Mouse (Mus musculus) heart, embryonic 12.5 days (tissue): ENCODE measurements at regions not wholly inside any gene's neighbourhood (a gene's known extent, or its start where the extent isn't known, plus 50 kb on each side); places are given as distances from the start of the nearest gene placed in this dataset.

Source experiments
- ATAC-seq: fragments of 200-750 bp; cut with Nextera tagmentation; 2 replicates; pipeline ENCODE4 v1.8.0; 2017; ENCODE audit warnings: moderate TSS enrichment, moderate library complexity; ENCODE audit not compliant: insufficient number of reproducible peaks, low FRiP score
- H3K27ac ChIP-seq: fragments of 300-500 bp; sonication (generic); 2 replicates; pipeline ENCODE4 v1.5.1; 2016; ENCODE audit warnings: mild to moderate bottlenecking, moderate library complexity; ENCODE audit not compliant: poor library complexity, severe bottlenecking
- H3K27me3 ChIP-seq: fragments of 300-500 bp; sonication (generic); replicated peaks from 2 replicates; pipeline ENCODE4 v1.6.1; 2016; ENCODE audit warnings: mild to moderate bottlenecking, moderate library complexity
- H3K36me3 ChIP-seq: fragments of 300-500 bp; sonication (generic); 2 replicates; pipeline ENCODE4 v1.6.1; 2016; ENCODE audit warnings: mild to moderate bottlenecking, moderate library complexity
- H3K4me1 ChIP-seq: fragments of 300-500 bp; sonication (generic); replicated peaks from 2 replicates; pipeline ENCODE4 v1.6.1; 2016; ENCODE audit warnings: mild to moderate bottlenecking
- H3K4me2 ChIP-seq: fragments of 300-500 bp; sonication (generic); 2 replicates; pipeline ENCODE4 v1.6.1; 2016; ENCODE audit warnings: mild to moderate bottlenecking, moderate library complexity
- H3K4me3 ChIP-seq: fragments of 300-500 bp; sonication (generic); 2 replicates; pipeline ENCODE4 v1.5.1; 2016; ENCODE audit warnings: mild to moderate bottlenecking
- H3K9ac ChIP-seq: fragments of 300-500 bp; sonication (generic); 2 replicates; pipeline ENCODE4 v1.6.1; 2016; ENCODE audit warnings: mild to moderate bottlenecking, moderate library complexity
- H3K9me3 ChIP-seq: fragments of 300-500 bp; sonication (generic); replicated peaks from 2 replicates; pipeline ENCODE4 v1.6.1; 2016; ENCODE audit warnings: mild to moderate bottlenecking, moderate library complexity
- WGBS: fragments of 180-500 bp; shearing (Covaris S2); methylation state at CpG from one replicate; pipeline ENCODE4 v1.1.7; 2016; 5-methylcytosine and 5-hydroxymethylcytosine counted together

DNA sequence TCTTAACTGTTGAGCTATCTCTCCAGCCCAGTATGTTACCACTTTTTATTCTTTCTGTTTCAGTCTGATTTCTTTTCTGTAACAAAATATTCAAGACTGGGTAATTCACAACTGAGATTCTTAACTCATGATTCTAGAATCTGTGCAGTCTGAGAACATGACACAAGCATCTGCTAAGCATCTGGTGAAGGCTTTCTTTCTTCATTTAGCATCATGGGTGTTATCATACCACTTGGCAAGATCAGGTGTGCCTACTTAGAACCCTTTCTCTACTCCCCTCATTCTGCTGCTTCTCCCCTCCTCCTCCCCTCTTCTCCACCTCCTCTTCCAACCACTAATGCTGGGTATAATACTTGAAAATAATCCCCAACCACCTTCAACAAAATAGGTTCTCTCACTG, 62.1 kb upstream of the Pfn2 start:
- no peaks in the 10 kb centered on the region for H3K36me3 ChIP-seq
- no peak overlapping the region for H3K9ac ChIP-seq
- no peak overlapping the region for H3K4me2 ChIP-seq
- no peaks in the 10 kb centered on the region for H3K27me3 ChIP-seq
- no peak overlapping the region for H3K4me3 ChIP-seq
- ATAC-seq: no peak
- peaks cover 3% of the 10 kb centered on the region; the same call in 1 of the 2 replicates for H3K9me3 ChIP-seq
- no peak overlapping the region for H3K27ac ChIP-seq
- 0 out of 2 replicates have a peak, but pooled peaks cover 4% of the 10 kb centered on the region for H3K4me1 ChIP-seq

GRCm38 (mm10) chr3:57911831-57912596, 64.1 kb upstream of the Pfn2 start:
- H3K9ac ChIP-seq: peak overlapping the region; percentile 41; the same call in 1 of the 2 replicates
- no peak overlapping the region for H3K27ac ChIP-seq
- no peaks in the 10 kb centered on the region for H3K36me3 ChIP-seq
- peak overlapping the region; percentile 39 for H3K4me3 ChIP-seq
- no peak for ATAC-seq
- no peaks in the 10 kb centered on the region for H3K27me3 ChIP-seq
- 21% methylated on average over 16 of the region's 16 CpGs for WGBS
- H3K9me3 ChIP-seq: peaks cover 3% of the 10 kb centered on the region; the same call in 1 of the 2 replicates
- 0 out of 2 replicates have a peak, but pooled peaks cover 4% of the 10 kb centered on the region for H3K4me1 ChIP-seq
- peak overlapping the region; percentile 62 for H3K4me2 ChIP-seq

- Histone ChIP-seq H3K27ac (no peak overlapping the region), H3K9me3 (peaks cover 3% of the 10 kb centered on the region; the same call in 1 of the 2 replicates), H3K9ac (no peak overlapping the region), H3K4me1 (0 out of 2 replicates have a peak, but pooled peaks cover 4% of the 10 kb centered on the region), H3K27me3 (no peaks in the 10 kb centered on the region), H3K36me3 (no peaks in the 10 kb centered on the region), H3K4me3 (peak overlapping the region; percentile 39; the same call in 1 of the 2 replicates), H3K4me2 (peak overlapping the region; percentile 62)
- no peak for ATAC-seq
- 53% methylated on average over 7 of the region's 7 CpGs for WGBS
These were observed 64.9 kb upstream of the Pfn2 start for GRCm38 (mm10) chr3:57912650-57913343.

GRCm38 (mm10) chr3:57914687-57915086, 66.8 kb upstream of the Pfn2 start:
- no peaks in the 10 kb centered on the region for H3K36me3 ChIP-seq
- H3K4me1 ChIP-seq: 0 out of 2 replicates have a peak, but pooled peaks cover 4% of the 10 kb centered on the region
- H3K27me3 ChIP-seq: no peaks in the 10 kb centered on the region
- ATAC-seq: no peak
- 85% methylated on average over 3 of the region's 3 CpGs for WGBS
- no peak overlapping the region for H3K27ac ChIP-seq
- H3K9me3 ChIP-seq: peaks cover 3% of the 10 kb centered on the region; the same call in 1 of the 2 replicates
- no peak overlapping the region for H3K4me3 ChIP-seq
- no peak overlapping the region for H3K4me2 ChIP-seq
- no peak overlapping the region for H3K9ac ChIP-seq

GRCm38 (mm10) chr3:57918913-57919312, 71.0 kb upstream of the Pfn2 start:
- WGBS: 75% methylated on average over 2 of the region's 2 CpGs
- peaks cover 3% of the 10 kb centered on the region; the same call in 1 of the 2 replicates for H3K9me3 ChIP-seq

DNA sequence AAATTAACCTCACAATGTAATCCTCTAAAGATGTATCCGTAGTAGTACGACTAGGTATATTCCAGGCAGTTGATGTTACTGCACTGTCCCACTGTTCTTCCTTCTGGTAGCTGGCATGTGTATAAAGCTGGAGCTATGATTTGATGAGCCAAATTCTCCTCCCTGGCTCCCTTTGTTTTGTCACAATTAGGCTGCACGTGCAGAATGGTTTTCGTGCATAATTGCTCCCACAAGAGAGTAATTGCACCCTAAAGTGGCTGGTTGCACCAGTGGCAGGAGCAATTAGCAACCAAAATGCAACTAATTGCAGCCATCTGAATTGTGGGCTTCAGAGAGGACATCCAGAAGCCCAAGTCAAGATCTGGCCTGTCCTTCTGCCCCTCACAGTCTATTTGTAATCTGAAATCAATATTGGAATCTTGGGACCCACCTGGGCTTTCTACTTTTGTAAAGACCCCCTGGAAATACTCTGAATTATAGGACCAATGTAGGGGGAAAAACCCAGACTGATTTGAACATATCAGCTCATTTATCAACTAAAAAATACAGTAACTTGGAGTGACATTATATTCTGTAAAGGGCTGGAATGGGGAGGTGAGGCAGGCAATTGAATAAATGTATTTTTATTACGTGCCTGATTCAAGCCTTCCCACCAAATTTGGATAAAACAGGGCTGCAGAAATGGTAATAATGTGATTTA, 71.7 kb upstream of the Pfn2 start:
- no peak overlapping the region for H3K4me2 ChIP-seq
- no peak for ATAC-seq

More at GRCm38 (mm10) chr3:57918913-57919312, 71.0 kb upstream of the Pfn2 start:
- Histone ChIP-seq H3K27me3 (no peaks in the 10 kb centered on the region), H3K4me2 (no peak overlapping the region), H3K4me3 (no peak overlapping the region), H3K27ac (no peak overlapping the region), H3K9ac (no peak overlapping the region), H3K36me3 (no peaks in the 10 kb centered on the region), H3K4me1 (no peaks in the 10 kb centered on the region)
- ATAC-seq: no peak

DNA sequence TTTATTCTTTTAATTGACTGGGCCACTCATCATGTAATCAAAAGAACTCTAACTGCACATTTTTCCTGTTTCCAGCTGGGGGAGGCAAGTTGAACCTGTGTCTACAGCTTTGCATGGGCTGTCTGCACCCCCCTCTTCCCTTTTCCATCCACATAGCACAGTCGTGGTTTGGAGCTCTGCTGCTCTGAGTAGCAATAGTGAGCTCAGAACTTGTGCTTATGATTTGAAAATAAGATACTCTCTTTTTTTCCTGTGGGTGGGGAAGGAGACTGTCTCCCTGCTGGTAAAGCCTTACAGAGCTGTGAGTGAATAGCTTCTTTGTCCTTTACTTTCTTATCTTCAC, 72.2 kb upstream of the Pfn2 start:
- H3K27ac ChIP-seq: no peak overlapping the region
- no peaks in the 10 kb centered on the region for H3K27me3 ChIP-seq
- H3K36me3 ChIP-seq: no peaks in the 10 kb centered on the region
- no peak overlapping the region for H3K9ac ChIP-seq
- ATAC-seq: no peak
- WGBS: 17% methylated on average over 1 of the region's 1 CpGs
- H3K9me3 ChIP-seq: no peaks in the 10 kb centered on the region
- no peak overlapping the region for H3K4me2 ChIP-seq
- no peaks in the 10 kb centered on the region for H3K4me1 ChIP-seq
- no peak overlapping the region for H3K4me3 ChIP-seq

More for the DNA sequence above, 71.7 kb upstream of the Pfn2 start:
- Histone ChIP-seq H3K4me1 (no peaks in the 10 kb centered on the region), H3K27ac (no peak overlapping the region), H3K27me3 (no peaks in the 10 kb centered on the region), H3K36me3 (no peaks in the 10 kb centered on the region), H3K9ac (no peak overlapping the region), H3K9me3 (no peaks in the 10 kb centered on the region), H3K4me3 (no peak overlapping the region)
- 76% methylated on average over 5 of the region's 5 CpGs for WGBS

DNA sequence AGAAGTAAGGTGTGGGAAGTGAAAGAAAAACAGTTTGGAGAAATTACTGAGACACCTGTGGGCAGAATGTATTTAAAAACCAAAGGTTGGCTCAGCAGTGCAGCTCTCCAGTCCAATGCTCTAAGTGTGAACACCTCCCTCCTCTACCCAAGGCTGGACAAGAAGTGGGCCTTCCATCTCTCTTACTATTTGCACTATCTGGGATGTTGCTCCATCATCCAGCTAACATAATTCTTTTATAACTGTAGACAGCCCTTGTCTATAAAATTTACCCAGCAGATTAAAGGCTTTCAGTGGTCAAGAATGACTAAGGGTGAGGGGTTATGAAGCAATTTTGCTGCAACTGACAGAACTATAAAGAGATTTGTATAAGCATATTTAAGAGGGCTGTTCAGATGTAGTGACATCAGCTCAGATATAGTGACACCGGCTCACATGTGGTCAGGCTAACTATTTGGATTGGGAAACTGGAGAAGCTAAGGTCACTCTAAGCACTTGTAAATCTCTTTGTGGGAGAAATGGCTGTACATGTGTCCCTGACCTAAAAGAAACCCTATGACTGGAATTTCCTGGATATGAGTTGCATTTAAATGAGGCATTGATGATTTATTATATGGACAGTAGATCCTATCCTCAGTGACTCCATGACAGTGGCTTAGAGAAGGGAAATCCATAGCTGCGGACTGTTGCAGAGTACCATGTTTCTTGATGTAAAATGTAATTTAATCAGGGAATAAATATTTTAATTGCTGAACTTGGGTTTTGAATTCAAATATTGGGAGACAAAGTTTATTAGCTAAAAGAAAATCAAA, 73.4 kb upstream of the Pfn2 start:
- H3K4me3 ChIP-seq: no peak overlapping the region
- ATAC-seq: no peak
- no peak overlapping the region for H3K27ac ChIP-seq
- 91% methylated on average over 2 of the region's 2 CpGs for WGBS
- no peak overlapping the region for H3K9ac ChIP-seq
- H3K4me2 ChIP-seq: no peak overlapping the region
- no peaks in the 10 kb centered on the region for H3K36me3 ChIP-seq
- no peaks in the 10 kb centered on the region for H3K27me3 ChIP-seq
- H3K4me1 ChIP-seq: no peaks in the 10 kb centered on the region
- 0 out of 2 replicates have a peak, but pooled peaks cover 2% of the 10 kb centered on the region for H3K9me3 ChIP-seq

DNA sequence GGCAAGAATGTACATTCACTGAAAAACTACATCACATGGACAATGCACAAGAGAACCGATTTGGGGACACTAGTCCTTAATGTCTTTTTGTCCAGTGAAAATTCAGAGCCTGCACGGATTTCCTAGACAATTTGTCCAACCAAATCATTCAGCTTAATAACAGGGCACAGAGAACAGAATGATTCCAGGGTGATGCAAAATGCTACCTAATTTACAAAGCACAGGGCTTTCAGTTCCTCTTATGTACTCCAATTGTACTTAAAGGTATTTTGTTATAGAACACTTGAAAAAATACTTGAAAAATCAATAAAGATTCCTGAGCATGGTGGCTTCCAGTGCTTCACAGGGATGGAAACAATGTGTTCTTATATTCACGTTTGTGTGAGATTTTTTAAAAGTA, 75.2 kb upstream of the Pfn2 start:
- ATAC-seq: no peak
- WGBS: 69% methylated on average over 3 of the region's 3 CpGs

GRCm38 (mm10) chr3:57932657-57933539, 85.0 kb upstream of the Pfn2 start:
- Histone ChIP-seq H3K36me3 (no peaks in the 10 kb centered on the region), H3K4me3 (no peak overlapping the region), H3K9me3 (no peaks in the 10 kb centered on the region), H3K4me2 (no peak overlapping the region), H3K27ac (no peak overlapping the region), H3K4me1 (no peaks in the 10 kb centered on the region), H3K27me3 (no peaks in the 10 kb centered on the region), H3K9ac (no peak overlapping the region)
- ATAC-seq: no peak
- 88% methylated on average over 3 of the region's 3 CpGs for WGBS

More for the DNA sequence above, 75.2 kb upstream of the Pfn2 start:
- Histone ChIP-seq H3K4me1 (no peaks in the 10 kb centered on the region), H3K9me3 (0 out of 2 replicates have a peak, but pooled peaks cover 2% of the 10 kb centered on the region), H3K4me3 (no peak overlapping the region), H3K9ac (no peak overlapping the region), H3K4me2 (no peak overlapping the region), H3K27me3 (no peaks in the 10 kb centered on the region), H3K27ac (no peak overlapping the region), H3K36me3 (no peaks in the 10 kb centered on the region)
